Mouse (Mus musculus): ENCODE data around the gene Emilin1. TPM values are rescaled to one million over a fixed set of nuclear protein-coding genes. Genes with fewer than 3 reads are reported as not detected.

The Emilin1 gene
- polyA plus RNA-seq, 1 experiment from 2014 or later: 30.3 TPM

DNA sequence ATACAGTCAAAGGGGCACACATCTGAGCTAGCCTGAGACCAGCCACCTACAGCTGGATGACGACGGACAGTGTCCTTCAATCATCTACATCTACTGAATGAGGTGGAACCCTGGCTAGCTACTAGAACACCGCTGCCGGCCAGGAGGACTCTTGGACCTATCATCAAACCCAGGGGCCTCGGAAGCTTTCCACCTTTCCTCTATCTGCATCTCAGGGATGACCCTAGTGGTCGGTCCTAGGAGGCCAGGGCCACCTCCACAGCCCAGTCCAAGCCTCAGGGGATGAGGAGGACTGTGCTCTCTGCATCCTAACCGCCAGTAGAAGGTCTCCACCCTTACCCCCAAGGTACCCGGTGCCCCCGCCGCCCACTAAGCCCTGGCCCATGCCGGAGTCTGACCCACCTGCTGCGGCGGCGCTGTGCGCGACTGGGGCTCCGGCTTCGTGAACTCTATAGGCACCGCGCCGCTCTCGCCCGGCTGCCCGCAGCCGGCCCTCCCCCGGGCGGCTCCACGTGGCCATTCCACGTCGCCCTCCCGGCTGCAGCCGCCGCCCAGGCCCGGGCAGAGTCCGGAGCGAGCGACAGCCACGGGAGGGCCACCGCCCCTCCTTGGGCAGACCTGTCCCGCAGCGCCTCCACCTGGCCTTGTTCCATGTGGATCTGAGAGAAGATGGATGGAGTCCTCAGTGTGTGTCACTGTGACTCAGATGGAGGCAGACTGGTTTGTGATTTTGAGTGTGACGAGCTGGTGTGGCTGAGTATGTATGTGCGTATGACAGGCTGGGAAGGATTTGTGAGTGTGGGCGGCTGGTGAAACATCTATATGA lies 32.0 kb downstream of the Emilin1 start, which contains the start of gene Cgref1:
Gene Cgref1, minus strand, starts transcription at position 636 of the 826 bp plus-strand sequence.
- WGBS: 6% methylated on average over 44 of the region's 44 CpGs

DNA sequence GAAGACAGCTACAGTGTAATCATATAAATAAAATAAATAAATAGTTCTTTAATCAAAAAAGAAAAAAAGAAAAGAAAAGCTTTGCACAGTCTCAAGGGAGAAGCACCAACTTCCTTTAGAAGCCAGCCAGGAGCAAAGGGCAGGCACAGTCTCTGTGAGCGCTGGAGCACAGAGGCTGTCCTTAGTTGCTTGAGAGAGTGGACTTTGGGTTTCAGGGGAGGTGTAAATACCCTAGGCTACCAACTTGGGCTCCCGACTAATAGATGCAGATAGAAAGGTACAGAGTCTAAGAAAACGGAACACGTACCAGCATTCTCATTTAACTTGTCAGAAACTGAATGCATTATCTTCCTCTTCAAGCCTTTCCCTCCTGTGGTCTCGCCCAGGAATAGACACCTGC lies 35.4 kb downstream of the Emilin1 start:
- Histone ChIP-seq H3K27me3 (ENCODE audit: control insufficient read depth, insufficient read depth, low read length) (peaks cover 8% of the 10 kb centered on the region), H3K9ac (ENCODE audit: low read length) (no peak overlapping the region), H3K9me3 (ENCODE audit: control insufficient read depth, low read length) (no peaks in the 10 kb centered on the region), H3K4me1 (ENCODE audit: control insufficient read depth, insufficient read depth, low read length) (peaks cover 14% of the 10 kb centered on the region), H3K4me2 (no peak overlapping the region), H3K27ac (ENCODE audit: low read depth, low read length) (no peak overlapping the region), H3K4me3 (ENCODE audit: low read depth, low read length) (no peak overlapping the region), H3K36me3 (ENCODE audit: control insufficient read depth, insufficient read depth, low read length) (no peaks in the 10 kb centered on the region; the same call in 1 of the 2 replicates)
- 75% methylated on average over 5 of the region's 5 CpGs for WGBS
- ATAC-seq (ENCODE audit: low FRiP score): no peak
- no peak for DNase-seq (ENCODE audit: low spot score, missing footprints)

More for the DNA sequence above, 32.0 kb downstream of the Emilin1 start, which contains the start of gene Cgref1:
- H3K27ac ChIP-seq (ENCODE audit: low read depth, low read length): no peak within 1 kb of the TSS
- no peaks in the 10 kb centered on the region for H3K9me3 ChIP-seq (ENCODE audit: control insufficient read depth, low read length)
- peak; percentile 90 for DNase-seq (ENCODE audit: low spot score, missing footprints)
- H3K4me1 ChIP-seq (ENCODE audit: control insufficient read depth, insufficient read depth, low read length): peaks cover 10% of the 10 kb centered on the region
- peak within 1 kb of the TSS; percentile 40 for H3K4me3 ChIP-seq (ENCODE audit: low read depth, low read length)
- peak within 1 kb of the TSS; percentile 75 for H3K9ac ChIP-seq (ENCODE audit: low read length)
- H3K4me2 ChIP-seq: peak within 1 kb of the TSS; percentile 81
- H3K27me3 ChIP-seq (ENCODE audit: control insufficient read depth, insufficient read depth, low read length): peaks cover 8% of the 10 kb centered on the region
- H3K36me3 ChIP-seq (ENCODE audit: control insufficient read depth, insufficient read depth, low read length): no peaks in the 10 kb centered on the region
- peak; percentile 45 for ATAC-seq (ENCODE audit: low FRiP score)

DNA sequence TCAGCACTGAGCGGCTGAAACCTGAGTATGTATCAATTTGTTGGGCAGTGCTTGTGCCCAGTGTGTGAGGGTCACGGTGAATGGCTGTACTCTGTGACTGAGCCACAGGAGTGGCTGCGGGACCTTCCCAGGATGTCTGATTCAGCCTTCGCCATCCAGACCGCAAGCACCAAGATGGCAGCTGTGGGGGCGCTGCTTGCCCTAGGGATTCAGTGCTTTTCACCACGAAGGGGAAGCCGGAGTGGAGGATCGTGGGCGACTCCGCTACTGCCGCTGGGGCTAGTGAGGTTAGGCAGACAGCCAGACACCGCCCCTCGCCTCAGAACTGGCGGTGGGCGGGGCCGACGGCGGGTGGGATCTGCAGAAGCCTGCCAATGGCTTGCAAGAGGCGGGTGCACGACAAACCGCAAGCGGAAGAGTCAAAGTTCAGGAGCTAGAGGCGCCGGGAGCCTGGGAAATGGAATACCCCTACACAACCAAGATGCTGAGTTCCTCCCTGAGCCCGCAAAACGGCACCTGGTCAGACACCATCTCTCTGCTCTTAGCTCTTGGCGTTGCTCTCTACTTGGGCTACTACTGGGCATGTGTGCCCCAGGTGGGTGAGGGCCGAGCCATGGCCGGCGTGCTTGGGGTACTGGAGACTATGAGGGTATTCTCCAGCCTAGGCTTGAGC lies 36.6 kb downstream of the Emilin1 start:
- Histone ChIP-seq H3K9me3 (ENCODE audit: control insufficient read depth, low read length) (no peaks in the 10 kb centered on the region), H3K9ac (ENCODE audit: low read length) (peak overlapping the region; percentile 66), H3K36me3 (ENCODE audit: control insufficient read depth, insufficient read depth, low read length) (peaks cover 5% of the 10 kb centered on the region; the same call in 1 of the 2 replicates), H3K4me3 (ENCODE audit: low read depth, low read length) (peak overlapping the region; percentile 57), H3K27ac (ENCODE audit: low read depth, low read length) (peak overlapping the region; percentile 48; the same call in 1 of the 2 replicates), H3K4me1 (ENCODE audit: control insufficient read depth, insufficient read depth, low read length) (peaks cover 14% of the 10 kb centered on the region), H3K27me3 (ENCODE audit: control insufficient read depth, insufficient read depth, low read length) (peaks cover 7% of the 10 kb centered on the region), H3K4me2 (peak overlapping the region; percentile 83)
- peak; percentile 98 for DNase-seq (ENCODE audit: low spot score, missing footprints)
- ATAC-seq (ENCODE audit: low FRiP score): peak; percentile 93
- under 1% methylated on average over 31 of the region's 31 CpGs for WGBS

DNA sequence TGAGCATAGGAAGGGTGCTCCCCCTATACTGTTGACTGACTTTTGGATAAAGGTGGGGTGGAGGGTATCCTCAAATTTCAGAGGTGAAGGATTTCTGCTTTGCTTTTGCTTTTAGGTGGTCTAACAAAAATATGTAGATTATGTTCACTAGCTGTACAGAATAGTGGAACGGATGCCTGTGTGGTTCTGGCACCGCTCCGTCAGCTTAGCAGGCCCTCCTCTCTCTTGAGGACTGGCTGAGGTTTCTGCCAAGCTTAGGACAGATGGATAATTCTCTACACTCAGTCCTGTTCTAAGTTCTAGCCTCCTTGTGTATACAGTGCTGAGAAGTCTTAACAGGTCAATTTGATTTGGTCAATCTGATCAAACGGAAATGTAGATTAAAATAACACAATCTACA lies 37.2 kb downstream of the Emilin1 start:
- Histone ChIP-seq H3K27me3 (ENCODE audit: control insufficient read depth, insufficient read depth, low read length) (0 out of 2 replicates have a peak, but pooled peaks cover 2% of the 10 kb centered on the region), H3K4me2 (peak overlapping the region; percentile 83), H3K9me3 (ENCODE audit: control insufficient read depth, low read length) (no peaks in the 10 kb centered on the region), H3K9ac (ENCODE audit: low read length) (peak overlapping the region; percentile 66; the same call in 1 of the 2 replicates), H3K4me3 (ENCODE audit: low read depth, low read length) (peak overlapping the region; percentile 57), H3K27ac (ENCODE audit: low read depth, low read length) (no peak overlapping the region), H3K36me3 (ENCODE audit: control insufficient read depth, insufficient read depth, low read length) (peaks cover 10% of the 10 kb centered on the region; the same call in 1 of the 2 replicates), H3K4me1 (ENCODE audit: control insufficient read depth, insufficient read depth, low read length) (peaks cover 10% of the 10 kb centered on the region)
- WGBS: 74% methylated on average over 4 of the region's 4 CpGs
- ATAC-seq (ENCODE audit: low FRiP score): no peak
- no peak for DNase-seq (ENCODE audit: low spot score, missing footprints)

DNA sequence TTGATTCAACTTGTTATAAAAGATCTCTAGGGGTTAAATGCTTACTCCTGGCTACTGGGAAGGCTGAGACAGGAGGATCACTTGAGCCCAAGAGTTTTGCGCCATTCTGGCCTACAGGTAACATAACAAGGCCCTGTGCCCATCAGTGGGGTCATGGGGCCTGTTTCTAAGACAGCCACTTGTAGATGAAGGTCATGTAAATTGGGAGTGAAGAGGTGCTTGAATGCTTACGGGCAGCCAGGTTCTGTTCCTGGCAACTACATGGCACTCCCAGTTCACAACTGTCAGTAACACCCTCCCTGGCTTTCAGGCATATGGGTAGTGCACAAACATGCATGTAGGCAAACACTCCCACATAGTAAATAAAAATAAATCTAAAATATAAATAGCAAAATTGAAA lies 37.7 kb downstream of the Emilin1 start:
- no peak overlapping the region for H3K4me2 ChIP-seq
- 91% methylated on average over 2 of the region's 2 CpGs for WGBS
- H3K4me1 ChIP-seq (ENCODE audit: control insufficient read depth, insufficient read depth, low read length): peaks cover 8% of the 10 kb centered on the region
- H3K27me3 ChIP-seq (ENCODE audit: control insufficient read depth, insufficient read depth, low read length): 0 out of 2 replicates have a peak, but pooled peaks cover 2% of the 10 kb centered on the region
- H3K4me3 ChIP-seq (ENCODE audit: low read depth, low read length): no peak overlapping the region
- no peak overlapping the region for H3K9ac ChIP-seq (ENCODE audit: low read length)
- H3K27ac ChIP-seq (ENCODE audit: low read depth, low read length): no peak overlapping the region
- peaks cover 10% of the 10 kb centered on the region; the same call in 1 of the 2 replicates for H3K36me3 ChIP-seq (ENCODE audit: control insufficient read depth, insufficient read depth, low read length)
- DNase-seq (ENCODE audit: low spot score, missing footprints) (no peak), ATAC-seq (ENCODE audit: low FRiP score) (no peak)
- H3K9me3 ChIP-seq (ENCODE audit: control insufficient read depth, low read length): no peaks in the 10 kb centered on the region

DNA sequence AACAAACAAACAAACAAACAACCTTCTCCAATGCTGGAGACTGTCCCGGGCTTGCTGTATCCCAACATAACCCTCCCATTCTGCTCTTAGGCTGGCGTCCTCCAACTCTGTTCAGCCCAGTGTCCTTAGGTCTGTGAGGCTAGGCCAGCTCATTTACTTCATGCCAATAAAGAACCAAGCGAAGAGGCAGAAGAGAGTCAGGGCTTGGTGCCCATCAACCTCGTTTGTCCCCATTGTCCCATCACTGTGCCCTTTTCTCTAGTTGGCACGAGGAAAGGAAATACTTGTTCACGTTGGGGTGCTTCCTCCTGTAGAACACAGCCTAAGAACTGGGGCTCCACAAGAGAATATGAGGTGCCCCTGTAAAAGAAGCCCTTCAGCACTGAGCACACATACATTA lies 38.5 kb downstream of the Emilin1 start:
- ATAC-seq (ENCODE audit: low FRiP score): no peak
- Histone ChIP-seq H3K4me2 (no peak overlapping the region), H3K4me3 (ENCODE audit: low read depth, low read length) (no peak overlapping the region), H3K36me3 (ENCODE audit: control insufficient read depth, insufficient read depth, low read length) (peaks cover 10% of the 10 kb centered on the region; the same call in 1 of the 2 replicates), H3K9me3 (ENCODE audit: control insufficient read depth, low read length) (no peaks in the 10 kb centered on the region), H3K27me3 (ENCODE audit: control insufficient read depth, insufficient read depth, low read length) (no peaks in the 10 kb centered on the region), H3K4me1 (ENCODE audit: control insufficient read depth, insufficient read depth, low read length) (peaks cover 8% of the 10 kb centered on the region), H3K27ac (ENCODE audit: low read depth, low read length) (no peak overlapping the region), H3K9ac (ENCODE audit: low read length) (no peak overlapping the region)
- no peak for DNase-seq (ENCODE audit: low spot score, missing footprints)
- whole genome bisulfite sequencing: 86% methylated on average over 6 of the region's 6 CpGs

DNA sequence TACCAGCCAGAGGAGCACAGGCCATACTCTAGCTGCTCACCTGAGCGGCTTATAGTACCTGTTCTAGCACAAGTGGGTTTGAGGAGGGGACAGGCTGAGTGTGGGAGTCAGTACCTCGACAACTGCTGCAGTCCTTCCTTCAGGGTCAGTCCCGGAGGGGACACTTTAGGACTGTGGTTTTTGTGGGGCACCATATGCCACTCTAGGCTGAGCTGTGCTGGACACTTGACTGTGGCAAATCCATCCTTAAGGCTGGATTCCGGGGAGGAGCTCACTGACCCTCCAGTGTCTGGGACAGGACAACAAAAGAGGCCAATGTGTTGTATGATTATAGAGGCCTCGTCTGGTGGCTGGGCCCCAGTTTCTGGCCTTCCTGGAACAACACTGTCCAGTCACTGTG lies 39.3 kb downstream of the Emilin1 start:
- no peak overlapping the region for H3K9ac ChIP-seq (ENCODE audit: low read length)
- WGBS: 85% methylated on average over 5 of the region's 5 CpGs
- no peak overlapping the region for H3K27ac ChIP-seq (ENCODE audit: low read depth, low read length)
- H3K4me1 ChIP-seq (ENCODE audit: control insufficient read depth, insufficient read depth, low read length): peaks cover 8% of the 10 kb centered on the region
- H3K27me3 ChIP-seq (ENCODE audit: control insufficient read depth, insufficient read depth, low read length): no peaks in the 10 kb centered on the region
- H3K9me3 ChIP-seq (ENCODE audit: control insufficient read depth, low read length): no peaks in the 10 kb centered on the region
- H3K36me3 ChIP-seq (ENCODE audit: control insufficient read depth, insufficient read depth, low read length): peaks cover 10% of the 10 kb centered on the region; the same call in 1 of the 2 replicates
- no peak for DNase-seq (ENCODE audit: low spot score, missing footprints)
- H3K4me3 ChIP-seq (ENCODE audit: low read depth, low read length): no peak overlapping the region
- ATAC-seq (ENCODE audit: low FRiP score): no peak
- H3K4me2 ChIP-seq: no peak overlapping the region

DNA sequence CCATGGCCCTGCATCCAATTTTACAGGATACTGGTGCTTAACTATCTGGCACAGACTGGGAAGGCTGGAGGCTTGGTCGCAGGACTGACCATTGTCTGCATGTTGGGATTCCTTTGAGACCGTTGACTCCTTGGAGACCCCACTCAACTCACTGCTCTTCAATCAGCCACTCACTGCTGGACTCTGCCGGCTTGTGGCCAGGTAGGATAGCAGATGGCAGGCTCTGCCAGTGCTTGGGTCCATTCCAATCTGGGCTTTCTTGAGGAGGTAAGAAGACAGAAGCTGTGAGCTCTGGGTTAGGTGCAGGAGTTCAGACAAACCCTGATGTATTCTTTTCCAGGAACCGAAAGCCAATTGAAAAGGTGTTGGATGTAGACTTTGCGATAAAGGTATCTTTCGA lies 40.9 kb downstream of the Emilin1 start:
- Histone ChIP-seq H3K36me3 (ENCODE audit: control insufficient read depth, insufficient read depth, low read length) (peaks cover 19% of the 10 kb centered on the region), H3K4me1 (ENCODE audit: control insufficient read depth, insufficient read depth, low read length) (peaks cover 23% of the 10 kb centered on the region), H3K27ac (ENCODE audit: low read depth, low read length) (no peak overlapping the region), H3K9me3 (ENCODE audit: control insufficient read depth, low read length) (no peaks in the 10 kb centered on the region), H3K27me3 (ENCODE audit: control insufficient read depth, insufficient read depth, low read length) (no peaks in the 10 kb centered on the region), H3K4me2 (no peak overlapping the region), H3K9ac (ENCODE audit: low read length) (no peak overlapping the region), H3K4me3 (ENCODE audit: low read depth, low read length) (no peak overlapping the region)
- WGBS: 93% methylated on average over 6 of the region's 6 CpGs
- DNase-seq (ENCODE audit: low spot score, missing footprints): no peak
- ATAC-seq (ENCODE audit: low FRiP score): no peak

DNA sequence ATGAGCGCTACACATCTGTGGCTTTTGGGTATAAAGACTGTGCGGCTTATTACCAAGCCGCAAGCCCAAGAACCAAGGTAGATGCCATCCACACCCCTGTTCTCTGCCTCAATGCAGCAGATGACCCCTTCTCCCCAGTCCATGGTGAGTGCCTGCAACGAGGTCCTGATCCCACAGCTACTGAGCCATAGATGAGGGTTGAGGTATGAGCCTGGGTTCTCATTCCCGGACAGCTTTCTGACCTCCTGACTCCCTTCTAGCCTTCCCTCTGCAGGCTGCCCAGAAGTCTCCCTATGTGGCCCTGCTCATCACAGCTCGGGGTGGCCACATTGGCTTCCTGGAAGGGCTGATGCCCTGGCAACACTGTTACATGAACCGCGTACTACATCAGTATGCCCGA lies 41.4 kb downstream of the Emilin1 start:
- Histone ChIP-seq H3K9me3 (ENCODE audit: control insufficient read depth, low read length) (no peaks in the 10 kb centered on the region), H3K4me2 (no peak overlapping the region), H3K4me3 (ENCODE audit: low read depth, low read length) (no peak overlapping the region), H3K36me3 (ENCODE audit: control insufficient read depth, insufficient read depth, low read length) (peaks cover 19% of the 10 kb centered on the region), H3K27me3 (ENCODE audit: control insufficient read depth, insufficient read depth, low read length) (no peaks in the 10 kb centered on the region), H3K4me1 (ENCODE audit: control insufficient read depth, insufficient read depth, low read length) (peaks cover 25% of the 10 kb centered on the region), H3K27ac (ENCODE audit: low read depth, low read length) (no peak overlapping the region), H3K9ac (ENCODE audit: low read length) (no peak overlapping the region)
- DNase-seq (ENCODE audit: low spot score, missing footprints) (no peak), ATAC-seq (ENCODE audit: low FRiP score) (no peak)
- 94% methylated on average over 9 of the region's 9 CpGs for WGBS

All from midbrain, embryonic 11.5 days (tissue).